Mouse (Mus musculus) bone marrow macrophage, adult 2 months (primary cell): ENCODE results near the gene Serpinb8.

Experiments
- CTCF ChIP-seq: IDR thresholded peaks from 2 replicates; pipeline ENCODE4 v1.5.1; 2012; ENCODE audit warnings: low read depth, mild to moderate bottlenecking, low read length, moderate library complexity
- POLR2A ChIP-seq: IDR thresholded peaks from 2 replicates; pipeline ENCODE4 v1.6.1; 2012; ENCODE audit warnings: mild to moderate bottlenecking, low read depth, low read length, borderline replicate concordance

- TF ChIP-seq CTCF: no peak
- no peak for TF ChIP-seq POLR2A
Measured at GRCm38 (mm10) chr1:107596874-107597273, 7.1 kb downstream of the Serpinb8 start.
